Mouse (Mus musculus) cerebellum, adult 8-10 months (tissue): ENCODE data around the gene Scarf1.
A peak's percentile ranks its signal among the peaks of the same experiment; 100 is the strongest.

Experiments used
- DNase-seq: peaks from one replicate; pipeline ENCODE4 v3.0.0; 2022

The Scarf1 gene

GRCm38 (mm10) chr11:75512301-75513018 is 880 bp upstream of the Scarf1 start:
- no peak for DNase-seq

- no peak for DNase-seq
Measured at GRCm38 (mm10) chr11:75515186-75515585, 1.8 kb downstream of the Scarf1 start.

DNA sequence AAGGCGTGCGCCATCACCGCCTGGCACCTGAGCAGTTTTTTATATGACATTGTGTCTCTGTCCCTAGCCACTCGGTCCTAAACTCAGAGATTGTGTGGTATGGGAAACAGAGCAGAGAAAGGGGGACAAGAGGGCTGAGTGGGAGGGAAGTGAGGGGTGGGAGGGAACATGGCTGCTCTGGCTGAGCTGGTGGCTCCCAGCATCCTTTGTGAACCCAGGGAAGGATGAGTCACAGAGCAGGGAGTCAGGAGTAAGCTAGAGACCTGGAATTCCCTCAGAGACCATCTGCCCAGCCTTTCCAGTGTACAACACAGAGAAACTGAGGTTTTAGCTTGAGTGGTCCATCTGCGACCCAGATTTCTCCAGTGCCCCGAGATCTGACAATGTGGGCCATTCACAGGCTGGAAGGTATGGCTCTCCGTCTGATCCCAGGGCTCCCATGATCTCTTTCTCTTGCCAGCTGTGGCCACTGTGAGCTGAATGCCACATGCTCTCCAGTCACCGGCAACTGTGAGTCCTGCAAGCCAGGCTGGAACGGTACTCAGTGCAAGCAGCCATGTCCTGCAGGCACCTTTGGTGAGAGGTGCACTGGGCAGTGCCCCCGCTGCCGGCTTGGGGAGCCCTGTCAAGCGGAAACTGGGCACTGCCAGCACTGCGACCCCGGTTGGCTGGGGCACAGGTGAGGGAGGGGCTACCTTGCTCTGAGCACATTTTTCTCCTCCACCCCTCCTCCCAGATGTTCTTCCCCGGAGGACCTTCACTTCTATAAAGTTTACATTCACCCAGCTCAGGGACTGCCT is 6.7 kb downstream of the Scarf1 start:
- no peak for DNase-seq

DNA sequence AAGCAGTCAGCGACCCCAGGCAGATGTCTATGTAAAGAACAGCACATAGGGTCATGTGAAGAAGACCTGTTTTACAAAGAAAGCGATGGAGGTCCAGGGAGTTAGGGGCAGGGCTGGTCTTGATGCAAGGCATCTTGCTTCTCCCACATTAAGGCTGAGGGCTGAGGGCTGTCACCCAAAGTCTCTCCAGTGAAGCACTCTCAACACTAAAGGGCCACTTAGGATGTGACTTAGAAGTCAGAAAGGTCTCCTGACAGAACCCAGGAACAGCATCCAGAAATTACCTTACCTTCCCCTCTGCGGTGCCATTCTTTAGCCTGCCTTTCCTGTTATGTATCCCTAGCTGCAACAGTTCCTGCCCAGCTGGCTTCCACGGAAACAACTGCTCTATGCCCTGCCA is 8.3 kb downstream of the Scarf1 start:
- DNase-seq = no peak

DNA sequence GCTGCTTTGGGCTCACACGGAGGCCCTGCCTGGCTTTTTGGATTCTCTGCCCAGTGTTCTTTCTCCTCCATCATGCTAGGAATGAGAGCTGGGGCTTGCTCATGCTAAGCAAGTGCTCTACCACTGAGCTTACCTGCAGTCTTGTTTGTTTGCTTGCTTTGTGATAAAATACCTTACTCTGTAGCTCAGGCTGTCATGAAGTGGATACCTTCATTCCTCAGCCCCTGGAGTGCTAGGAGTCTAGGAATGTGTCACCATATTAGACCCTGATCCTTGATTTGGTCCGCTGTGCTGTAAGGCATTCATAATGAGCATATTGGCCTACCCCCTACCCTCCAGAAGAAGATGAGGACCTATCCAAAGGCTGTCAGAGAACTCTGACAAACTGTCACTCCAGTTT is 9.5 kb downstream of the Scarf1 start:
- no peak for DNase-seq

- peak; percentile 78 for DNase-seq
Measured at GRCm38 (mm10) chr11:75525531-75526125, 12.3 kb downstream of the Scarf1 start.

GRCm38 (mm10) chr11:75526943-75527342 is 13.6 kb downstream of the Scarf1 start:
- no peak for DNase-seq

DNA sequence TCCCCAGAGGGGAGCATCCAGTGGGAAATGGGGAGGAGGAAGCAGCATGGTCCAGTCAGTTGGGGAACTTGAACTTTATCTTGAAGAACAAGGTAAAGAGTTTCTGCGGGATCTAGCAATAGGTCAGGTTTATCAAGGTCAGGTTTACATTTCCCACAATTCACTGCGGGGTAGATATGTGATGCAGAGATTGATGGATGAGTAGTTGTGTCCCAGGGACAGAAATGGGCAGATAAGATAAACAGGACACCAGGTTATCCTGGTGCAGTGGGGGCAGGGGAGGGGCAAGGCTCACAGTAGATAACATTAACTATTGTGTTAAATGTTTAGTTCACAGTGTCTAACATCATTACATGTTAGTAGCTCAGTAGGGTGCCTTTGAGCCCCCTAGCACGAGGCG is 16.4 kb downstream of the Scarf1 start:
- DNase-seq = no peak

DNA sequence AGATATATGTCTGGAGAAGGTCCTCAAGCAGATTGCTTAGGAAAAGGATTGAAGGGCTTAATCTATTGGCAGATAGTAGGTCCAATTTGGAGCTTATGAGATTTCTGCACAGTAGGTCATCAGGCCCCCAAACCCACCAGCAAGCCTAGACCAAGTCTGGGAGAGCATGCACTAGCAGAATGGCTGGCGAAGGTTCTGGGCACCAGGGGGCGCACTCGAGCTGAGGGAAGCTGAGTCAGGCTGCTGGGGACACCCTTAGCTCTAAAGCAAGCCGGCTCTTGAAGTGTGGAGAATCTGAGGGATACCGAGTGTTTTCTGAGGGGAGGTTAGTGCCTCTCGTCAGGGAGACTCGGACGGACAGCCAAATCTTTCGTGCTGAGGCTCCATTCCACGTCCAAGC is 17.0 kb downstream of the Scarf1 start:
- DNase-seq = peak; percentile 99

GRCm38 (mm10) chr11:75530845-75531373 is 17.6 kb downstream of the Scarf1 start:
- no peak for DNase-seq

DNA sequence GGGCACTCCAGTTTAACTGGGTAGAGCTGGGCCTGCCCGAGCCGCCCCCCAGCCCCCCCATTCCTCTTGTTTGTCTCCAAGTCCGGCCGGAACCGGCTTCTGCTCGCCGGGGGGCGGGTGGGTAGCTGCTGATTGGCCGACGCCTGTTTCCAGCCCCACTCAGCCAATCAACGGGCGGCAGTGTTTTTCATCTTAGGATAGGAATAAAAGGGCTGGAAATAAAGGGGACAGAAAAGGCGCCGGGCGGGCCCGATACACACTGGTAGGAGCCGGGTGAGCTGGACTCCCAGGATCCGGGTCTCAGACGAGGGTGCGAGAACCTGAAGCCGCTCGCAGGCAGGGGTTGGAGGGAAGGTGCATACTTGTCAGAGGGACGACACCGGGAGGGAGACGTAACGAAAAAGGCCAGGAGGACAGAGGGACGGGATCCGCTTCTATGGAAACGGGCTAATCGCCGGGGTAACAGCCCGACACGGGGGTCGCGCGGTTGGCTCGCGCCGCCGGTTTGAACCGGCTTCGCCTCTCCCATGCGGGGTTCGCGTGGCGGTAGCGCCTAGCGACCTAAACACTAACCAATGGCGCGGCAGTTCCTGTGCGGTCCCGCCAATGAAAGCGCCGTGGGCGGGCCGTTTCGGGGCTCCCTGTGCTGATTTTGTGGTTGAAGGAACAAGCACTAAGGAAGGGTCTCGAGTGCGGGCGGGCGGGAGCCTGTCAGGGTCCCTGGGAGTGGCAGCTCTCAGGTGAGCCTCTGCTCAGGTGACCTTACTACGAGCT is 18.3 kb downstream of the Scarf1 start, which contains the start of gene Slc43a2:
Slc43a2 (plus strand) TSS at position 226 of the 774 bp plus-strand sequence.
- DNase-seq = peak; percentile 96

- peak; percentile 67 for DNase-seq
Measured at GRCm38 (mm10) chr11:75532340-75533277, 19.3 kb downstream of the Scarf1 start.

GRCm38 (mm10) chr11:75533314-75534015 is 20.1 kb downstream of the Scarf1 start:
- DNase-seq = no peak

DNA sequence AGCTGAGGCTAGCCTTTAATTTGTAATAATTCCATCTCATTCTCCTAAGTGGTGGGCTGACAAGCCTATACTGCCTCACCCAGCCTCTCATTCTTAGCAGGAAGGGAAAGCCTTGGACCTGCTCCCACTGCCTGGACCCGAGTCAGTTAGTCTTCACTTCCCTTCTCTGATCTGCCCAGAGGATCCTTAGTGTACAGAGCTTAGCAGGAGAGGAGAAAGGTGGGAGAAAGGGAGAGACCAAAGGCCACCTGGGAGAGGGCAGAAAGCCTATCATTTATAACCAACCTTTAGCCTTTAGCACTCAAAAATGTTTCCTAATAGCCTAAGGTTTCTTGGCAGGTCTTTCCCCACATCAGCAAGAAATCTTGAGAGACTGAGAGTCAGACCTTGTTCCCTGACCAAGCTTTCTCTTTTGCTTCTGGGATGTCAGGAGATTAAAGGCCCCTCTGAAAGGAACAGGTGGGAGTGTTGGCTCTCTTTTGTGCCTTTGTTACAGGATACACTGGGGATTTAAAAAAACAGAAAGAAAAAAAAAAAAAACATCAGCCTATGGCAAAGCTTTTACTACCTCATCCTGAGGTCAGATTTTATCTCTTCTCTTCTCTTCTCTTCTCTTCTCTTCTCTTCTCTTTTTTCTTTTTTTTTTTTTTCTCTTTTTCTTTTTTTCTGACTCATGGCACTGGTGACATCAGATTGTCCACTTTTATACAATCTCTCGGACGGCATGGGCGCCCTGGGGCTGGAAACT is 21.1 kb downstream of the Scarf1 start:
- DNase-seq = peak; percentile 53

GRCm38 (mm10) chr11:75535106-75535795 is 21.9 kb downstream of the Scarf1 start:
- peak; percentile 50 for DNase-seq

- no peak for DNase-seq
Measured at GRCm38 (mm10) chr11:75536255-75537024, 23.1 kb downstream of the Scarf1 start.

GRCm38 (mm10) chr11:75537025-75537414 is 23.7 kb downstream of the Scarf1 start:
- no peak for DNase-seq

DNA sequence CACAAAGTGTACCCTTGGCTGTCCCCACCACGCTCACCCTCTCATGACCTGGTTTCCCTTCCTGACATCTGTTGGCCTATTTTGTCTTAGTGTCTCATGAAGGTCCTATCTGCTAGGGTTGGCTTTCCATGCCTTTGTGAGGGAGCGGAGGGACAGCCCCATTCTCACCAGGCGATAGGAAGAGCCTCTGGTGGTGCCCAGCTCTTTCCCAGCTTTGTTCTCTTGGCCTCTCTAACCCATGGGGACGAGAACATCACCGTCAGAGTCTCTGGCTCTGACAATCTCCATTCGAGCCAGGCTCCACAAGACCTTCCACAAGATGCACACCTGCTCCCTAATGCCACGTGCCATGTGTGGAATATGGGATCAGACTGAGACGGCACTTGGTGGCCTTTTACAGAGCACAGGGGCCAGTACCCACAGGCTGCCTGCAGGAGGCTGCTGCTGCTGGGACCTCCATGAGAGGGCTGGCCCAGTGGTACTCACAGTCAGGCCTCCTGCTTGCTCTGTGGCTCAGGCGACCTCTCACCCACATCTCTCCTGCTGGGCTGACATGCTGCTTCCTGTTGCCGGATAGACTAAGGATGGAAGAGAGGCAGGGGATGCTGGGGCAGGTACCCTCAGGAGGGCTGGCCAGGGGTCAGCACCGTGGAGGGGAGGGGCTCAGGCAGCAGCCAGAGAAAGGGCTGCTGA is 24.3 kb downstream of the Scarf1 start:
- DNase-seq = peak; percentile 60
